Mouse (Mus musculus) v-Abl transformed pro-B cells (cell line): ENCODE data around the gene Gpn1.
"Not testable (repeated sequence)": the region's sequence is repeated elsewhere in the genome, so short reads cannot be mapped to it uniquely, and the experiment has no call there.

Source experiments
- in situ Hi-C, 2 experiments: fragments of 400-800 bp; cut with MboI; formaldehyde crosslinking; loops; one replicate each; pipeline ENCODE4 v1.15.1; 2025; ENCODE audit not compliant: unreplicated experiment in 2 of 2

Gene Gpn1

DNA sequence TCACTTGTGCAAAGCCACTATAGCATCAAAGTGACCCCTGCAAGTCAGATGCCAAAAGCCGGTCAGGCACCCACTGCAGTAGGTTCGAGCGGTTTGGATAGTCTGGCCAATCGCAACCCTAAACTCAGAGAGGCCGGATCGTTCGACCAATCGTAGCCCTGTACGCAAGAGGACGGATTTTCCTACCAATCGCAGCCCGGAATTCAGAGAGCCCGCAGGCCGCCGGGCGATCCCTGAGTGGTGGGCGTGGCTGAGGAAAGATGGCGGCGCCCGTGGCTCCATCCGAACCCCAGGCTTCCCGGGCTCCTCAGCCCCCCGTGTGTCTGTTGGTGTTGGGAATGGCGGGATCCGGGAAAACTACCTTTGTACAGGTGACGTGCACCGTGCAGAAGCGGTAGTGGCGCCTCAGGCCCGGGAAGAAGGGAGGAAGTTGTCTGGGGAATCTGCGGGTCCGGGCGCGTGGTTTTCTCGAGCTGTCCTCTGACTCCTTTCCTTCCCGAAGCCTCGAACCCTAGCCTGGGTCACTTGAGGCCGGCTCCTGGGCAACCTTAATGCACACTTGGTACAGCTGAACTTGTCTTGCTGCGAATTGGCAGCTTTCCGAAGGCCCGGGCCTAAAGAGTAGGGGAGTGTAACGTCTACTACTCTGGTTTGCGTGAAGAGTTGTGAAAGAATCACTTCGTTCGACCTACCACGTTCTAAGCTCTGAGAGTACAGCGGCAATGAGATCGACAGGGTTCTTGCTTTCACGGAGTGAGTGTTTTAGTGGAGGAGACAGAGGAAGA, at the start of gene Gpn1:
TSS of gene Gpn1 (plus strand) at position 229 of the 785 bp plus-strand sequence.
- in situ Hi-C loops: no loop called here

DNA sequence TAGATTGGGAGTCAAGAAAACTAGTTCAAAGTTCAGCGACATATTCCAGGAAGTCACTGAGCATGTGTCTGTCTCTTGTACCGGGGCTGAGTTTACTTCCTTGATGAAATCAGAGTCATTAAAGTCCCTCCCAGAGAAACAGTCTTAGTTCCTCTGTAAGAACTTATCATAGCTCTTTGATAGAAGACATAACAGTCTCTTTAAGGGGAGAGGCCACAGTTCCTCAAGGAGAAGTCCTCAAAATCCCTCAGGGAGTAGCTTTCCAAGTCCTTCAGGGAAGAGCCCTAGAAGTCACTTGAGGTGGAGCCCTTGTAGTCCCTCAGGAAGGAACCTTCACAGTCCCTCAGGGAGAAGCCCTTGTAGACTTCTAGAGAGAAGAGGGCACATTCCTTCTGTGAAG, 43.2 kb upstream of the Gpn1 start:
- in situ Hi-C loops: loop anchor here in 1 of 2 experiments (25.0 kb wide), 1 partner anchor 264 kb away; the partner anchor contains the start of genes Eif2b4, Gm29609, Gtf3c2 and Snx17

DNA sequence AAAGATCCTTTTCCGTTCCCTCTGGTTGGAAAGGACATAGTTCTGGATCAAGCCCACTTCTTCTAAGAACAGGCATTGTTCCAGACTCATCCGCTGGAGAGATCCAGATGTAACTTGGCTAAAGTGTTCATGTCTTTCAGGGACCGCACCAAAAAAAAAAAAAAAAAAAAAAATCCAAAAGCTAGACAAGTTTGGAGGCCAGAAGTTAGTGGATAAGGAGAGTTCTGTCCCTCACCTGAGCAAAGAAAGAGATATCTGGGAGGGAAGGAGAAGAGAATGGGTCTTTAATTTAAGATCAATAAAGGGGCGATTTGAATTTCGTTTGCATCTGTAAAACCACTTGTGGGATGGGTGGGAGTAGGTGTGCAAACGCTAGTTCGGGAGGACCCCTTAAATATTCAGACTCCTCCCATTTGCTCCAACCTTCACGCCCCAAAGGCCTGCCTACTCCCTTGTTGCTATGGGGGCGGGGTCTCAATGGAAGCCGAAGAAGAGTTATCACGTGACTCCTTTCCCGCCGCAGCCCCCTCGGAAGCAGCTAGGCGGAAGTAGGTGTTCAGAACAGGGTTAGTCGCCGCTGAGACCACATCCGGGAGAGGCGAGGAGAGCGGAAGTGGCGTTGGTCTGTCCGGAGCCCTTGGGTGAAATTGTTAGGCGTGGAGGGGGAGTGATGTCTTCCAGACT, 42.5 kb upstream of the Gpn1 start, which contains the start of gene Zfp512:
TSS of gene Zfp512 (plus strand) at position 554 of the 684 bp plus-strand sequence.
- in situ Hi-C loops: loop anchor here in 1 of 2 experiments (25.0 kb wide), 1 partner anchor 265 kb away; the partner anchor contains the start of genes Eif2b4, Gm29609, Gtf3c2 and Snx17

- in situ Hi-C loops: loop anchor here in 1 of 2 experiments (25.0 kb wide), 1 partner anchor 265 kb away; the partner anchor contains the start of genes Eif2b4, Gm29609, Gtf3c2 and Snx17
These were observed 42.0 kb upstream of the Gpn1 start for GRCm38 (mm10) chr5:31452562-31452878.

DNA sequence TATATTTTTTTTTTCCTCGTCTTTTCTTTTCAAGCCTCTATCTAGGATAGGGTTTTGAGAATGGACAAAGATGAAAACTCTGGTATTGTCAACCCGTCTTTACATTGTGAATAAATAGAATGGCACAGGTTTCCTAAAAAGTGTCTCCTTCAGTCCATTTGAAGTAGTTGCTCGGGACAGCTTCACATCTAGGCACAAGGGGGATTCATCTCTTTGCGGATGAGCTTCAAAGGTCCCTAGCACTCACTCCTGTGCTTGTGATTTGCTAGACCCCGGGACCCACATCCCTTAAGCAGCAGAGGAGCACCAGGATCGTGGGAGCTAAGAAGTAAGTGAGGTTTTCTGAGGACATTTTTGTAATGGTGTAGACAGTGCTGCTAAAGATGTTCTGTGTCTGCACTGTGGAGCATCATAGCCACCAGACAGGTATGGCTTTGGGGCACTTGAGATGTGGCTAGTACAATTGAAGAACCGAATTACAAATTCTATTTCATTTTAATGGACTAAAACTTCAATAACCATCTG, 41.6 kb upstream of the Gpn1 start:
- in situ Hi-C loops: loop anchor here in 1 of 2 experiments (25.0 kb wide), 1 partner anchor 266 kb away; the partner anchor contains the start of genes Eif2b4, Gm29609, Gtf3c2 and Snx17

- in situ Hi-C loops: loop anchor here (10.0 to 25.0 kb wide), 2 partner anchors 280 to 283 kb away; partner anchors contain the start of genes Gtf3c2 (in 2 of the 2), Eif2b4 (in 1 of the 2), Gm29609 (in 1 of the 2) and Snx17 (in 1 of the 2)
These were observed 26.7 kb upstream of the Gpn1 start for GRCm38 (mm10) chr5:31467798-31468197.

DNA sequence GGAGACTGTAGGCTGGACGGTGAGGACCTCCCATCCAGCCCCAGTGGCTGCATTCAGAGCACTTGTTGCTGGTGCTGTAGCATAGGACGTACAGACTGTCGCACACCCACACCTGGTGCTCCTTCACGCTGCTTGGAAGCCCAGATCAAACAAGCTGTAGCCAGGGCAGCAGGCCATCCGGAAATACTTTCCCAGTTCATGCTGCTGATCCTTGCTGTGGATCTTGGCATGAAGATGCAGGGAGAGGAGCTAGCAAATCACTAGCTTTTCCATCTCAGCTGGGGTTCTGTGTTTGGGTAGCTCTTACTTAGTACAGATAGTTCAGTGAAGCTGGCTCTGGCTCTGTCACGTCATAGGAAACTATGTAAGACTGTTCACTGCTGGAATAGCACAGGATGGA, 24.8 kb upstream of the Gpn1 start:
- in situ Hi-C loops: loop anchor here (10.0 to 25.0 kb wide), 2 partner anchors 282 to 285 kb away; partner anchors contain the start of genes Gtf3c2 (in 2 of the 2), Eif2b4 (in 1 of the 2), Gm29609 (in 1 of the 2) and Snx17 (in 1 of the 2)

GRCm38 (mm10) chr5:31470334-31470733, 24.2 kb upstream of the Gpn1 start:
- in situ Hi-C loops: loop anchor here in 1 of 2 experiments (25.0 kb wide), 1 partner anchor 283 kb away; the partner anchor contains the start of genes Eif2b4, Gm29609, Gtf3c2 and Snx17

DNA sequence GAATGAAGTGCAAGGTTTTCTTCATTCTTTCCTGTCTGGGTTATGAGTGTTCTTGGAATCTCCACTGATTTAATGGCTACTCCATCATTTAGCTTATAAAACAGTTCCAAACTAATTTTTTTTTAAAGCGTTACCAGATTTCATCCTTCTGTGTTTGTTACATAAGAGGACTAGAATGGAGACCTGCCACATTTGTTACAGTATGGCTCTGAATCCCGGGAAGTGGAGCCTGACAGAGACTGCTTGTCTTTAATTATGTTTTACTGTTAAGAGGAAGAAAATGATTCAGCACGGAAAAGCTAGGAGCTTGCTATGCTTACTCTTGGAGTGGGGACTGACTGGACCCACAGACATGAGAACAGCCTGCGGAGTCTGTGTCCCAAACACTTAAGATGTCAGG, 14.0 kb upstream of the Gpn1 start:
- in situ Hi-C loops: no loop called here

- in situ Hi-C loops: no loop called here
These were observed 9.1 kb upstream of the Gpn1 start, which contains the start of gene 4930548H24Rik for GRCm38 (mm10) chr5:31485440-31485839. 4930548H24Rik (plus strand) TSS chr5:31485740.

DNA sequence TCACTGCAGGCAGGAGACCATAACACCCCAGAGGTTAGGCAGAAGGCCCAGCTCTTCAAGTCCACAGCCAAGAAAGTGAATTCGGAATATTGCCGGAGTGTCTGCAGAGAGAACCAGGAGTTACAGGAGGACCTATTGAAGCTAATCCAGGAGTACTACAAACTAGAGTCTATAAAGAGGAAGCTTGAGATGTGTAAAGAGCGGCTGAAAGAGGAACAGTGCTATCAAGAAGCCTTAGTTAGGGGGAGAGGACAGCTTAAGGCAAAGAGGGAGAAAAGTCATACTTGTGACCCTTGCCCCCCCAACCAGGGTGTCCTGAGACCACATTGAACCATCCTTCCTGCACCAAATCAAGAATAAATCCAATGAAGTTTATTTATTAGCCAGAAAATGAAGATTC, 6.7 kb upstream of the Gpn1 start:
- in situ Hi-C loops: no loop called here

DNA sequence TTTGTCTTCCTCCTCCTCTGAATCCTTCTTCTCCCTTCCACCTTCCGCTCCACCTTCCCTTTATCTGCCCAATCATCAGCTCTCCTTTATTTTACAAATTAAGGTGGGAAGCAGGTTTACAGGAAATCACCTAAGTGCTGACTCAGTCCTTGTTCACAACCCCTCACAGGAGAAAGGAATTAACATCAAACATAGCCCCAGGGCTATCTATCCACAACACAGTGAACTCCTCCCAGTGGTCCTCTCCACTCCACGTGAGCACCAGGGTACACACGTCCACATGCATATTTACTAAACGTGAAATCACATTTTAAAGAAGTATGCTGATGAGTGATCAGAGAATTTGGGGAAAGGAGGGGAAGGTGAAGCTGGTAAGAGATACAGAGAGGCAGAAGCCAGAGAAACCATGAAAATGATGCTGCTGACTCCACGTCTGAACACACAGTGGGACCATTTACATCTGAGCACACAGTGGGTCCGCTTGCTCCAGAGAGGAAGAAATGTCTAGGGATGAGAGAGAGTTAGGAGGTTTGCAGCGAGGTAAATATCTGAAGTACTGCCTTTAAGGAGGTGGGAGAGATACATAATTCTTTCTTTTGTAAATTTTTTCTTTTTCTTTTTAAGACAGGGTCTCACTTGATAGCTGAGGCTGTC, 5.3 kb upstream of the Gpn1 start:
- in situ Hi-C loops: no loop called here

GRCm38 (mm10) chr5:31492031-31492430, 2.5 kb upstream of the Gpn1 start:
- in situ Hi-C loops: no loop called here

GRCm38 (mm10) chr5:31504843-31505242, 10.3 kb downstream of the Gpn1 start:
- in situ Hi-C loops: no loop called here

GRCm38 (mm10) chr5:31512481-31512880, 17.9 kb downstream of the Gpn1 start:
- in situ Hi-C loops: no loop called here

- in situ Hi-C loops: no loop called here
These were observed 26.0 kb downstream of the Gpn1 start for GRCm38 (mm10) chr5:31520556-31520955.

- in situ Hi-C loops: no loop called here
These were observed 32.0 kb downstream of the Gpn1 start, which contains the start of gene Slc4a1ap for GRCm38 (mm10) chr5:31526354-31527116. Slc4a1ap (plus strand) TSS chr5:31526995.

GRCm38 (mm10) chr5:31527117-31527680, 32.7 kb downstream of the Gpn1 start:
- in situ Hi-C loops: no loop called here

GRCm38 (mm10) chr5:31527707-31528106, 33.2 kb downstream of the Gpn1 start, which contains the start of gene Supt7l:
Supt7l (minus strand) TSS chr5:31527807.
- in situ Hi-C loops: not testable (repeated sequence)
